Mouse (Mus musculus) myocyte (in vitro differentiated cells): ENCODE measurements around the gene Olfr1382.
"Not testable (repeated sequence)": the region's sequence is repeated elsewhere in the genome, so short reads cannot be mapped to it uniquely, and the experiment has no call there.

Experiments
- CEBPB ChIP-seq: IDR thresholded peaks from 2 replicates; pipeline ENCODE4 v1.6.1; 2011; ENCODE audit warnings: mild to moderate bottlenecking, moderate library complexity; ENCODE audit not compliant: poor library complexity, insufficient read depth, severe bottlenecking
- MAX ChIP-seq: IDR thresholded peaks from one replicate; pipeline ENCODE4 v1.6.1; 2011; ENCODE audit warnings: low read depth, mild to moderate bottlenecking, control low read depth
- MYOD1 ChIP-seq, 3 experiments: IDR thresholded peaks; one replicate each; pipeline ENCODE4 v1.6.1; 2011; ENCODE audit warnings: control low read depth in 2 of 3, low read depth in 2 of 3, mild to moderate bottlenecking in 2 of 3, moderate library complexity in 1 of 3; ENCODE audit not compliant: insufficient read length in 2 of 3, control insufficient read depth in 1 of 3
- POLR2A ChIP-seq: IDR thresholded peaks from one replicate; pipeline ENCODE4 v1.6.1; 2011; ENCODE audit warnings: low read depth, mild to moderate bottlenecking, control low read depth, moderate library complexity; ENCODE audit not compliant: insufficient read length
- POLR2AphosphoS2 ChIP-seq: IDR thresholded peaks from one replicate; pipeline ENCODE4 v1.6.1; 2011; ENCODE audit warnings: low read depth, control low read depth; ENCODE audit not compliant: insufficient read length
- TCF12 ChIP-seq: IDR thresholded peaks from one replicate; pipeline ENCODE4 v1.6.1; 2011; ENCODE audit warnings: mild to moderate bottlenecking, control low read depth; ENCODE audit not compliant: poor library complexity, insufficient read depth, severe bottlenecking
- TCF3 ChIP-seq: IDR thresholded peaks from one replicate; pipeline ENCODE4 v1.6.1; 2011; ENCODE audit warnings: low read depth, control low read depth; ENCODE audit not compliant: insufficient read length
- USF1 ChIP-seq: IDR thresholded peaks from one replicate; pipeline ENCODE4 v1.6.1; 2011; ENCODE audit warnings: low read depth, mild to moderate bottlenecking, control low read depth, moderate library complexity

DNA sequence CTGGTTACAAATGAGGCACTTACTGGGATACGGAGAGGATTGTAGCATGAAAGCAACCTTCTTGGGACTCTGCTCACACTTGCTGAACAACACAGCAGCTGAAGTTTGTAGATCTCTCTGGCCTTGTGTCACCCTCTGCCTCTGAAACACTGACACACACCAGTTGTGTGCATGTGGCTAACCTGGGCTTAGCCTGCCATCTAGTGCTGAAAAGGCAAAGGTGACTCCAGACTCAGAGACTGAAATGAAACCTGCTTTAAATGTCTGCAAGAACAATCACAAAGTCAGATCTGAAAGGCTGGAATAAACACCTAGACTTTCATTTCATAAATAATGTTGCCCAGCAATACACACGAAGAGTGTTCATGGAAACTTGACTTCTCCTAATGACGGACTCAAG is 26.0 kb downstream of the Olfr1382 start:
- not testable (repeated sequence) for TF ChIP-seq POLR2A; MAX; USF1; TCF12; CEBPB; MYOD1 (IDR thresholded peaks at IDR 0.05; ENCODE audit: control insufficient read depth in 1 of 3, insufficient read length in 2 of 3, low read depth in 2 of 3); TCF3; POLR2AphosphoS2
